Comparison of ENCODE assay signal across 8 mouse cellular contexts in genomic region chr2:33884623-33885263, GRCm38 (mm10). TPM values are rescaled to one million over a fixed set of nuclear protein-coding genes. Genes with fewer than 3 reads are reported as not detected.
DNase-seq lines count a peak whose midpoint lies in the region; ATAC-seq and TF ChIP-seq lines count a peak whose summit lies in the region.

No protein-coding gene starts in this region.

- peaks cover 5% of the 10 kb centered on the region; the same call in 1 of the 2 replicates for H3K79me2 ChIP-seq in heart, adult 2 months (replicated peaks; ENCODE audit: control insufficient read depth, insufficient read depth, low read length)

- intact Hi-C loops in heart, adult 2 months (cut with DNase I): loop anchor here (5.0 kb wide), 1 partner anchor 57 kb away; no protein-coding TSS in a partner anchor

- TF ChIP-seq EP300 in heart, adult 2 months (IDR thresholded peaks at IDR 0.05; ENCODE audit: insufficient read depth, low read depth, low read length): no peak

- no peaks in the 10 kb centered on the region for H3K27me3 ChIP-seq in heart, adult 2 months (ENCODE audit: control insufficient read depth, insufficient read depth, low read length)
- H3K27me3 ChIP-seq in heart, embryonic 10.5 days (ENCODE audit: insufficient read depth, poor library complexity, severe bottlenecking): peaks cover 27% of the 10 kb centered on the region; the same call in 1 of the 2 replicates
- no peaks in the 10 kb centered on the region for H3K27me3 ChIP-seq in forebrain, embryonic 15.5 days
- H3K27me3 ChIP-seq in liver, embryonic 12.5 days (replicated peaks): no peaks in the 10 kb centered on the region
- H3K27me3 ChIP-seq in small intestine, adult 2 months (ENCODE audit: control insufficient read depth, insufficient read depth, low read length): no peaks in the 10 kb centered on the region

- no peak overlapping the region for H3K4me3 ChIP-seq in heart, adult 2 months
- no peak overlapping the region for H3K4me3 ChIP-seq in heart, embryonic 10.5 days
- H3K4me3 ChIP-seq in forebrain, embryonic 15.5 days: peak overlapping the region; percentile 89
- no peak overlapping the region for H3K4me3 ChIP-seq in liver, embryonic 12.5 days
- peak overlapping the region; percentile 18; the same call in 1 of the 2 replicates for H3K4me3 ChIP-seq in small intestine, adult 2 months (ENCODE audit: low read depth, low read length)

- 56% methylated on average over 7 of the region's 7 CpGs for WGBS in heart, adult 2 months
- 79% methylated on average over 7 of the region's 7 CpGs for WGBS in heart, embryonic 10.5 days
- WGBS in forebrain, embryonic 15.5 days: 82% methylated on average over 7 of the region's 7 CpGs
- WGBS in liver, embryonic 12.5 days (ENCODE audit: insufficient replicate concordance): 72% methylated on average over 7 of the region's 7 CpGs
- WGBS in small intestine, adult 2 months: 75% methylated on average over 7 of the region's 7 CpGs

- H3K36me3 ChIP-seq in heart, adult 2 months (ENCODE audit: control insufficient read depth, insufficient read depth, low read length): no peaks in the 10 kb centered on the region
- H3K36me3 ChIP-seq in heart, embryonic 10.5 days: no peaks in the 10 kb centered on the region
- no peaks in the 10 kb centered on the region for H3K36me3 ChIP-seq in forebrain, embryonic 15.5 days
- no peaks in the 10 kb centered on the region for H3K36me3 ChIP-seq in liver, embryonic 12.5 days
- H3K36me3 ChIP-seq in small intestine, adult 2 months (ENCODE audit: control insufficient read depth, insufficient read depth, low read length): no peaks in the 10 kb centered on the region

- H3K9me3 ChIP-seq in heart, embryonic 10.5 days: no peaks in the 10 kb centered on the region
- H3K9me3 ChIP-seq in forebrain, embryonic 15.5 days: no peaks in the 10 kb centered on the region
- H3K9me3 ChIP-seq in liver, embryonic 12.5 days (replicated peaks): no peaks in the 10 kb centered on the region

- no peak for ATAC-seq in forebrain, embryonic 15.5 days (replicated peaks)
- ATAC-seq in liver, embryonic 12.5 days: no peak

- no peak for TF ChIP-seq CTCF in heart, adult 2 months (IDR thresholded peaks at IDR 0.05)
- TF ChIP-seq CTCF in small intestine, adult 2 months (IDR thresholded peaks at IDR 0.05; ENCODE audit: extremely low read depth, insufficient read length, insufficient replicate concordance, low read depth, low read length): no peak

- H3K9ac ChIP-seq in heart, adult 2 months (ENCODE audit: low read depth, low read length): no peak overlapping the region
- H3K9ac ChIP-seq in forebrain, embryonic 15.5 days (replicated peaks): peak overlapping the region; percentile 29; the same call in 1 of the 2 replicates
- peak overlapping the region; percentile 40; the same call in 1 of the 2 replicates for H3K9ac ChIP-seq in liver, embryonic 12.5 days

- peak; percentile 34 to 35 for DNase-seq in heart, adult 2 months
- DNase-seq in heart, embryonic 10.5 days (ENCODE audit: low spot score): no peak
- DNase-seq in 416B (ENCODE audit: low read depth): peak; percentile 89
- DNase-seq in urinary bladder, adult 18-20 months (ENCODE audit: low spot score in 2 of 2): no peak
- no peak for DNase-seq in cerebellum, postnatal 4 days (ENCODE audit: low spot score in 2 of 2)

- peak overlapping the region; percentile 80 for H3K4me2 ChIP-seq in forebrain, embryonic 15.5 days (replicated peaks)
- peak overlapping the region; percentile 90 for H3K4me2 ChIP-seq in liver, embryonic 12.5 days

- peaks cover 13% of the 10 kb centered on the region for H3K4me1 ChIP-seq in heart, adult 2 months (ENCODE audit: control insufficient read depth, insufficient read depth, low read length)
- peaks cover 38% of the 10 kb centered on the region for H3K4me1 ChIP-seq in heart, embryonic 10.5 days
- H3K4me1 ChIP-seq in forebrain, embryonic 15.5 days: peaks cover 65% of the 10 kb centered on the region
- H3K4me1 ChIP-seq in liver, embryonic 12.5 days: peaks cover 37% of the 10 kb centered on the region
- H3K4me1 ChIP-seq in small intestine, adult 2 months (ENCODE audit: control insufficient read depth, insufficient read depth, insufficient read length, low read length): peaks cover 12% of the 10 kb centered on the region

- H3K27ac ChIP-seq in heart, adult 2 months: peak overlapping the region; percentile 11; the same call in 1 of the 2 replicates
- H3K27ac ChIP-seq in heart, embryonic 10.5 days: no peak overlapping the region
- H3K27ac ChIP-seq in forebrain, embryonic 15.5 days (replicated peaks): peak overlapping the region; percentile 97
- H3K27ac ChIP-seq in liver, embryonic 12.5 days: peak overlapping the region; percentile 91
- H3K27ac ChIP-seq in small intestine, adult 2 months (ENCODE audit: insufficient read depth, low read depth, low read length): no peak overlapping the region

- no peak for TF ChIP-seq POLR2A in heart, adult 2 months (IDR thresholded peaks at IDR 0.05; ENCODE audit: insufficient read depth, low read depth, low read length)
- no peak for TF ChIP-seq POLR2A in small intestine, adult 2 months (IDR thresholded peaks at IDR 0.05; ENCODE audit: low read depth, low read length)

RNA-seq across cellular contexts. Expression of gene Mvb12b, which starts 3.0 kb away (rescaled TPM):
- 10 to 100 TPM; 17.8 to 21.6 TPM for total RNA-seq in heart, adult 2 months (2021)
- 20.4 and 27.5 TPM in 2 replicates for polyA plus RNA-seq in heart, adult 2 months (2012; rRNA removed)
- 10.0 and 16.6 TPM in 2 replicates for polyA plus RNA-seq in heart, embryonic 10.5 days (2016; fragmentation: Nextera tagmentation; extraction: Ambion mirVana)
- 75.9 and 85.8 TPM in 2 replicates for polyA plus RNA-seq in forebrain, embryonic 15.5 days (2015; fragmentation: Nextera tagmentation; extraction: Ambion mirVana)
- 21.3 and 21.6 TPM in 2 replicates for polyA plus RNA-seq in liver, embryonic 12.5 days (2016; fragmentation: Nextera tagmentation; extraction: Ambion mirVana)
- 7.3 and 7.9 TPM in 2 replicates for polyA plus RNA-seq in small intestine, adult 2 months (2012; rRNA removed)

Comparison
In these comparisons a context has a peak if more than half of its experiments do, and no peak if none do; other contexts are left out.
1. DNase-seq: peak in heart, adult 2 months (2 of 2) and 416B (single experiment); none in heart, embryonic 10.5 days (single experiment), urinary bladder, adult 18-20 months (0 of 2) and cerebellum, postnatal 4 days (0 of 2).
2. H3K27ac ChIP-seq: peak in heart, adult 2 months (single experiment), forebrain, embryonic 15.5 days (single experiment) and liver, embryonic 12.5 days (single experiment); none in heart, embryonic 10.5 days (single experiment) and small intestine, adult 2 months (single experiment).
3. H3K4me3 ChIP-seq: peak in forebrain, embryonic 15.5 days (single experiment) and small intestine, adult 2 months (single experiment); none in heart, adult 2 months (single experiment), heart, embryonic 10.5 days (single experiment) and liver, embryonic 12.5 days (single experiment).